Comparison of ENCODE assay signal across 9 mouse cellular contexts in the genomic region with DNA sequence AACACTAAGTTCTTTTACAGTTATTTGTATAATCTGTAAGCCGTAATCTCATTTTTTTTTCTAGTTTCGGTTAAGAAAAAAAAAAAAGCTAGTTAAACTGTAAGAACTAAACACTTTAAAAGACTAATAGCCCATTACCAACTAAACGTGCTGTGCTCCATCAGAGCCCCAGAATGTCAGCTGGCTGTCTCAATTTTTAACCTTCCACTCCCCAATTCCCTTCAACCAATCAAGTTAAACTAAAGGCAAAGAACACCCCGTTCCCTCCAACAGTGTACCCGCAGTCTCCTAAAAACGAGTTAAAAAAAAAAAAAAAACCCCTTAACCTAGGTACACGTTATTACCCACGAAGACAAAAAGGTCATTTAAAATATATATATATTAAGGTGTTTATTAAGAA.
DNase-seq lines count a peak whose midpoint lies in the region; ATAC-seq and TF ChIP-seq lines count a peak whose summit lies in the region.
"Had no signal": no experiment of that assay in that cellular context is flagged by ENCODE, and none has a peak within 500 bp of the region (broad histone marks: within the 10 kb centered on the region; RNA-seq: fewer than 3 reads in every experiment).

No protein-coding gene starts in this region.

- DNase-seq in gastrocnemius, adult 2 months = no peak
- no peak for DNase-seq in gastrocnemius, postnatal 25 days
- DNase-seq in 416B (ENCODE audit: low read depth) = peak; percentile 14
- DNase-seq in forebrain, postnatal 0 days = no peak
- no peak for DNase-seq in liver, embryonic 14.5 days (ENCODE audit: low read depth in 3 of 3, low spot score in 3 of 3)
- no peak for DNase-seq in cerebellum, adult 11 months
- no peak for DNase-seq in layer of hippocampus, postnatal 25 days (ENCODE audit: extremely low spot score in 1 of 2, low spot score in 1 of 2)
- DNase-seq in natural killer cell, adult 2 months (ENCODE audit: low spot score in 2 of 2) = no peak
- DNase-seq: B cell, adult 2 months had no signal

- TF ChIP-seq CTCF in gastrocnemius, adult 2 months (IDR thresholded peaks at IDR 0.05) = no peak
- TF ChIP-seq CTCF in forebrain, postnatal 0 days (IDR thresholded peaks at IDR 0.05; ENCODE audit: low read depth) = no peak
- no peak for TF ChIP-seq CTCF in liver, embryonic 14.5 days (IDR thresholded peaks at IDR 0.05; ENCODE audit: low read depth)

- ATAC-seq in forebrain, postnatal 0 days = no peak
- no peak for ATAC-seq in liver, embryonic 14.5 days (ENCODE audit: insufficient read depth)

- peaks cover 9% of the 10 kb centered on the region; the same call in 1 of the 2 replicates for H3K4me1 ChIP-seq in forebrain, postnatal 0 days (ENCODE audit: insufficient read depth)
- peaks cover 6 to 11% of the 10 kb centered on the region in 2 experiments for H3K4me1 ChIP-seq in liver, embryonic 14.5 days (replicated peaks; ENCODE audit: control insufficient read depth in 2 of 2, insufficient read depth in 2 of 2, low read length in 1 of 2)

- peak overlapping the region; percentile 96 for H3K4me3 ChIP-seq in gastrocnemius, adult 2 months
- peak overlapping the region; percentile 75 for H3K4me3 ChIP-seq in forebrain, postnatal 0 days (ENCODE audit: low read depth, low read length)
- peak overlapping the region in 1 of 2 experiments; percentile 75; a peak in 2 of 4 replicates for H3K4me3 ChIP-seq in liver, embryonic 14.5 days (ENCODE audit: insufficient read depth in 1 of 2, low read depth in 2 of 2, low read length in 2 of 2)

- H3K36me3 ChIP-seq in forebrain, postnatal 0 days (ENCODE audit: insufficient read depth) = no peaks in the 10 kb centered on the region
- no peaks in the 10 kb centered on the region for H3K36me3 ChIP-seq in liver, embryonic 14.5 days (replicated peaks; ENCODE audit: control insufficient read depth, insufficient read depth, low read depth)

- intact Hi-C loops in gastrocnemius, adult 2 months (cut with DNase I) = loop anchor here (5.0 kb wide), 1 partner anchor 164 kb away; no protein-coding TSS in a partner anchor

- no peaks in the 10 kb centered on the region for H3K9me3 ChIP-seq in forebrain, postnatal 0 days (ENCODE audit: low read length)
- H3K9me3 ChIP-seq in liver, embryonic 14.5 days (ENCODE audit: control insufficient read depth, low read length) = no peaks in the 10 kb centered on the region

- 0 out of 2 replicates have a peak overlapping the region, but pooled peaks have one; percentile 96 for H3K9ac ChIP-seq in forebrain, postnatal 0 days
- peak overlapping the region; percentile 90 for H3K9ac ChIP-seq in liver, embryonic 14.5 days (replicated peaks)

- peak overlapping the region; percentile 100 for H3K27ac ChIP-seq in gastrocnemius, adult 2 months
- no peak overlapping the region for H3K27ac ChIP-seq in forebrain, postnatal 0 days (ENCODE audit: low read depth, low read length)
- no peak overlapping the region for H3K27ac ChIP-seq in liver, embryonic 14.5 days

- no peak for TF ChIP-seq EP300 in liver, embryonic 14.5 days (IDR thresholded peaks at IDR 0.05; ENCODE audit: low read depth)

- H3K27me3 ChIP-seq in forebrain, postnatal 0 days (ENCODE audit: insufficient read depth, low read length) = no peaks in the 10 kb centered on the region
- H3K27me3 ChIP-seq in liver, embryonic 14.5 days (ENCODE audit: control insufficient read depth, insufficient read depth, low read length) = no peaks in the 10 kb centered on the region

- WGBS in forebrain, postnatal 0 days = 7% methylated on average over 8 of the region's 8 CpGs
- WGBS in liver, embryonic 14.5 days (ENCODE audit: insufficient replicate concordance) = 9% methylated on average over 8 of the region's 8 CpGs

- peak overlapping the region; percentile 57 for H3K4me2 ChIP-seq in forebrain, postnatal 0 days (ENCODE audit: low read depth)
- peak overlapping the region; percentile 89 for H3K4me2 ChIP-seq in liver, embryonic 14.5 days (ENCODE audit: low read depth)
